Mouse (Mus musculus): ENCODE data around the gene Slc13a4. TPM values are rescaled to one million over a fixed set of nuclear protein-coding genes. Genes with fewer than 3 reads are reported as not detected.

The Slc13a4 gene
- total and polyA plus RNA-seq, 2 experiments from 2014 or later: 0.11 to 0.22 TPM

GRCm38 (mm10) chr6:35321105-35321504, 13.2 kb upstream of the Slc13a4 start:
- DNase-seq (ENCODE audit: low spot score) (no peak), ATAC-seq (ENCODE audit: insufficient read depth, low read depth) (no peak)
- Histone ChIP-seq H3K4me1 (ENCODE audit: control insufficient read depth, insufficient read depth) (peaks cover 5% of the 10 kb centered on the region; the same call in 1 of the 2 replicates), H3K4me3 (ENCODE audit: low read depth, low read length) (no peak overlapping the region), H3K4me2 (ENCODE audit: low read depth, low read length) (no peak overlapping the region), H3K36me3 (replicated peaks; ENCODE audit: control insufficient read depth, insufficient read depth, low read length) (no peaks in the 10 kb centered on the region), H3K27me3 (ENCODE audit: control insufficient read depth, insufficient read depth, low read length) (no peaks in the 10 kb centered on the region), H3K27ac (ENCODE audit: low read depth) (no peak overlapping the region), H3K9me3 (replicated peaks; ENCODE audit: control insufficient read depth, low read length) (no peaks in the 10 kb centered on the region), H3K9ac (replicated peaks; ENCODE audit: low read depth, low read length) (no peak overlapping the region)
- 42% methylated on average over 4 of the region's 4 CpGs for WGBS
- no peak for TF ChIP-seq CTCF (IDR thresholded peaks at IDR 0.05; ENCODE audit: low read depth)
- TF ChIP-seq EP300 (IDR thresholded peaks at IDR 0.05; ENCODE audit: low read depth): no peak

GRCm38 (mm10) chr6:35319850-35320249, 11.9 kb upstream of the Slc13a4 start:
- H3K9me3 ChIP-seq (replicated peaks; ENCODE audit: control insufficient read depth, low read length): no peaks in the 10 kb centered on the region
- H3K27ac ChIP-seq (ENCODE audit: low read depth): no peak overlapping the region
- H3K27me3 ChIP-seq (ENCODE audit: control insufficient read depth, insufficient read depth, low read length): no peaks in the 10 kb centered on the region; the same call in 1 of the 2 replicates
- DNase-seq (ENCODE audit: low spot score) (no peak), ATAC-seq (ENCODE audit: insufficient read depth, low read depth) (no peak)
- 76% methylated on average over 6 of the region's 6 CpGs for WGBS
- no peak overlapping the region for H3K4me3 ChIP-seq (ENCODE audit: low read depth, low read length)
- H3K36me3 ChIP-seq (replicated peaks; ENCODE audit: control insufficient read depth, insufficient read depth, low read length): no peaks in the 10 kb centered on the region
- H3K4me2 ChIP-seq (ENCODE audit: low read depth, low read length): no peak overlapping the region
- TF ChIP-seq EP300 (IDR thresholded peaks at IDR 0.05; ENCODE audit: low read depth) (no peak), CTCF (IDR thresholded peaks at IDR 0.05; ENCODE audit: low read depth) (no peak)
- no peak overlapping the region for H3K9ac ChIP-seq (replicated peaks; ENCODE audit: low read depth, low read length)
- no peaks in the 10 kb centered on the region for H3K4me1 ChIP-seq (ENCODE audit: control insufficient read depth, insufficient read depth)

GRCm38 (mm10) chr6:35313520-35313919, 5.6 kb upstream of the Slc13a4 start:
- no peak overlapping the region for H3K4me2 ChIP-seq (ENCODE audit: low read depth, low read length)
- no peak overlapping the region for H3K9ac ChIP-seq (replicated peaks; ENCODE audit: low read depth, low read length)
- H3K27ac ChIP-seq (ENCODE audit: low read depth): no peak overlapping the region
- DNase-seq (ENCODE audit: low spot score) (no peak), ATAC-seq (ENCODE audit: insufficient read depth, low read depth) (no peak)
- H3K4me1 ChIP-seq (ENCODE audit: control insufficient read depth, insufficient read depth): no peaks in the 10 kb centered on the region
- H3K27me3 ChIP-seq (ENCODE audit: control insufficient read depth, insufficient read depth, low read length): no peaks in the 10 kb centered on the region; the same call in 1 of the 2 replicates
- no peak for TF ChIP-seq CTCF (IDR thresholded peaks at IDR 0.05; ENCODE audit: low read depth)
- TF ChIP-seq EP300 (IDR thresholded peaks at IDR 0.05; ENCODE audit: low read depth): no peak
- H3K4me3 ChIP-seq (ENCODE audit: low read depth, low read length): no peak overlapping the region
- H3K36me3 ChIP-seq (replicated peaks; ENCODE audit: control insufficient read depth, insufficient read depth, low read length): no peaks in the 10 kb centered on the region
- 87% methylated on average over 8 of the region's 8 CpGs for WGBS
- no peaks in the 10 kb centered on the region for H3K9me3 ChIP-seq (replicated peaks; ENCODE audit: control insufficient read depth, low read length)

GRCm38 (mm10) chr6:35309406-35309805, 1.5 kb upstream of the Slc13a4 start:
- 24% methylated on average over 7 of the region's 7 CpGs for WGBS
- ATAC-seq (ENCODE audit: insufficient read depth, low read depth): no peak
- TF ChIP-seq CTCF (IDR thresholded peaks at IDR 0.05; ENCODE audit: low read depth): no peak
- no peak for TF ChIP-seq EP300 (IDR thresholded peaks at IDR 0.05; ENCODE audit: low read depth)
- no peak overlapping the region for H3K4me3 ChIP-seq (ENCODE audit: low read depth, low read length)
- no peaks in the 10 kb centered on the region for H3K4me1 ChIP-seq (ENCODE audit: control insufficient read depth, insufficient read depth)
- no peak overlapping the region for H3K27ac ChIP-seq (ENCODE audit: low read depth)
- no peaks in the 10 kb centered on the region for H3K27me3 ChIP-seq (ENCODE audit: control insufficient read depth, insufficient read depth, low read length)
- H3K9me3 ChIP-seq (replicated peaks; ENCODE audit: control insufficient read depth, low read length): no peaks in the 10 kb centered on the region
- no peak overlapping the region for H3K4me2 ChIP-seq (ENCODE audit: low read depth, low read length)
- no peak overlapping the region for H3K9ac ChIP-seq (replicated peaks; ENCODE audit: low read depth, low read length)
- H3K36me3 ChIP-seq (replicated peaks; ENCODE audit: control insufficient read depth, insufficient read depth, low read length): no peaks in the 10 kb centered on the region
- no peak for DNase-seq (ENCODE audit: low spot score)

GRCm38 (mm10) chr6:35307136-35307535, 795 bp downstream of the Slc13a4 start:
- Histone ChIP-seq H3K4me2 (ENCODE audit: low read depth, low read length) (no peak overlapping the region), H3K4me1 (ENCODE audit: control insufficient read depth, insufficient read depth) (no peaks in the 10 kb centered on the region), H3K27me3 (ENCODE audit: control insufficient read depth, insufficient read depth, low read length) (no peaks in the 10 kb centered on the region), H3K9me3 (replicated peaks; ENCODE audit: control insufficient read depth, low read length) (no peaks in the 10 kb centered on the region), H3K9ac (replicated peaks; ENCODE audit: low read depth, low read length) (no peak overlapping the region), H3K4me3 (ENCODE audit: low read depth, low read length) (no peak overlapping the region), H3K36me3 (replicated peaks; ENCODE audit: control insufficient read depth, insufficient read depth, low read length) (no peaks in the 10 kb centered on the region), H3K27ac (ENCODE audit: low read depth) (no peak overlapping the region)
- WGBS: 52% methylated on average over 12 of the region's 13 CpGs
- no peak for TF ChIP-seq EP300 (IDR thresholded peaks at IDR 0.05; ENCODE audit: low read depth)
- no peak for TF ChIP-seq CTCF (IDR thresholded peaks at IDR 0.05; ENCODE audit: low read depth)
- no peak for ATAC-seq (ENCODE audit: insufficient read depth, low read depth)
- no peak for DNase-seq (ENCODE audit: low spot score)

GRCm38 (mm10) chr6:35303355-35303900, 4.5 kb downstream of the Slc13a4 start:
- ATAC-seq (ENCODE audit: insufficient read depth, low read depth): no peak
- TF ChIP-seq CTCF (IDR thresholded peaks at IDR 0.05; ENCODE audit: low read depth) (no peak), EP300 (IDR thresholded peaks at IDR 0.05; ENCODE audit: low read depth) (no peak)

More at GRCm38 (mm10) chr6:35303355-35303900, 4.5 kb downstream of the Slc13a4 start:
- Histone ChIP-seq H3K4me3 (ENCODE audit: low read depth, low read length) (no peak overlapping the region), H3K9ac (replicated peaks; ENCODE audit: low read depth, low read length) (no peak overlapping the region), H3K36me3 (replicated peaks; ENCODE audit: control insufficient read depth, insufficient read depth, low read length) (no peaks in the 10 kb centered on the region), H3K27me3 (ENCODE audit: control insufficient read depth, insufficient read depth, low read length) (no peaks in the 10 kb centered on the region), H3K4me2 (ENCODE audit: low read depth, low read length) (no peak overlapping the region), H3K9me3 (replicated peaks; ENCODE audit: control insufficient read depth, low read length) (no peaks in the 10 kb centered on the region), H3K4me1 (ENCODE audit: control insufficient read depth, insufficient read depth) (peaks cover 7% of the 10 kb centered on the region), H3K27ac (ENCODE audit: low read depth) (no peak overlapping the region)
- 64% methylated on average over 11 of the region's 11 CpGs for WGBS
- DNase-seq (ENCODE audit: low spot score): no peak

All from heart, postnatal 0 days (tissue).